Mouse (Mus musculus): ENCODE results near the gene Dmrtc2.

GRCm38 (mm10) chr7:24906551-24906950 lies 36.7 kb downstream of the Dmrtc2 start:
- TF ChIP-seq CTCF (IDR thresholded peaks at IDR 0.05; ENCODE audit: control insufficient read depth, insufficient read depth, low read length), result no peak
- TF ChIP-seq POLR2A (IDR thresholded peaks at IDR 0.05; ENCODE audit: borderline replicate concordance, control insufficient read depth, low read depth, low read length), result no peak
